Mouse (Mus musculus) ES-E14 (cell line): Measurements from ENCODE around the gene Zfp26. TPM values are rescaled to one million over a fixed set of nuclear protein-coding genes. Genes with fewer than 3 reads are reported as not detected.

ENCODE experiments used
- DNase-seq: peaks from one replicate; pipeline ENCODE4 v3.0.0-alpha.2; 2013; ENCODE audit warnings: low read depth, low spot score
- H3K27ac ChIP-seq: 2 replicates; pipeline ENCODE4 v1.5.1; 2012; ENCODE audit warnings: low read depth, mild to moderate bottlenecking, low read length, moderate library complexity, mixed read lengths; ENCODE audit not compliant: poor library complexity, insufficient read depth, severe bottlenecking
- H3K36me3 ChIP-seq: 2 replicates; pipeline ENCODE4 v1.6.1; 2012; ENCODE audit warnings: mild to moderate bottlenecking, low read length, moderate library complexity, mixed read lengths; ENCODE audit not compliant: control insufficient read depth, poor library complexity, insufficient read depth, severe bottlenecking
- H3K4me1 ChIP-seq, 2 experiments: fragments of 150-350 bp in 1 of 2; sonication (generic) in 1 of 2; 2 replicates each; pipeline ENCODE4 v1.6.1; 2012; ENCODE audit warnings: low read length in 2 of 2, mild to moderate bottlenecking in 1 of 2, mixed read lengths in 1 of 2; ENCODE audit not compliant: control insufficient read depth in 2 of 2, insufficient read depth in 2 of 2, poor library complexity in 1 of 2
- H3K4me3 ChIP-seq, 2 experiments: fragments of 150-350 bp in 1 of 2; sonication (generic) in 1 of 2; 2 replicates each; pipeline ENCODE4 v1.5.1; 2012; ENCODE audit warnings: low read length in 2 of 2, low read depth in 1 of 2, mild to moderate bottlenecking in 1 of 2, mixed read lengths in 1 of 2; ENCODE audit not compliant: insufficient read depth in 1 of 2, poor library complexity in 1 of 2, severe bottlenecking in 1 of 2
- H3K9ac ChIP-seq: 2 replicates; pipeline ENCODE4 v1.6.1; 2012; ENCODE audit warnings: low read depth, mild to moderate bottlenecking, low read length, mixed read lengths; ENCODE audit not compliant: poor library complexity, insufficient read depth, severe bottlenecking
- H3K9me3 ChIP-seq: fragments of 150-350 bp; sonication (generic); 2 replicates; pipeline ENCODE4 v1.6.1; 2012; ENCODE audit warnings: low read depth, mild to moderate bottlenecking, low read length; ENCODE audit not compliant: control insufficient read depth, insufficient read depth
- CHD2 ChIP-seq: IDR thresholded peaks from 2 replicates; pipeline ENCODE4 v1.6.1; 2014; ENCODE audit warnings: mild to moderate bottlenecking, low read depth, low read length, inconsistent platforms
- HCFC1 ChIP-seq: IDR thresholded peaks from 2 replicates; pipeline ENCODE4 v1.6.1; 2012; ENCODE audit warnings: low read length, inconsistent platforms, borderline replicate concordance; ENCODE audit not compliant: insufficient read depth
- MAFK ChIP-seq: IDR thresholded peaks from 2 replicates; pipeline ENCODE4 v1.6.1; 2014; ENCODE audit warnings: mild to moderate bottlenecking, low read depth, low read length, inconsistent platforms; ENCODE audit not compliant: insufficient read depth
- ZC3H11A ChIP-seq: IDR thresholded peaks from 2 replicates; pipeline ENCODE4 v1.6.1; 2012; ENCODE audit warnings: low read depth, mild to moderate bottlenecking, inconsistent platforms, low read length, borderline replicate concordance
- ZNF384 ChIP-seq: IDR thresholded peaks from 2 replicates; pipeline ENCODE4 v1.6.1; 2012; ENCODE audit warnings: low read depth, low read length, inconsistent platforms
- in situ Hi-C, 2 experiments: fragments of 600-800 bp; cut with MboI; formaldehyde crosslinking; loops; one replicate each; pipeline ENCODE4 v1.15.1; 2025; ENCODE audit warnings: low sequenced_read_pairs in 2 of 2, inconsistent platforms in 1 of 2; ENCODE audit not compliant: unreplicated experiment in 2 of 2
- total RNA-seq: library from RNA; depleted of rRNA; stranded (reverse); fragments of 300-350 nt; gene quantifications from 2 replicates; pipeline ENCODE4 v1.2.3, GENCODE M21; 2012

The Zfp26 gene
- total RNA-seq, 1 experiment = 18.3 TPM

DNA sequence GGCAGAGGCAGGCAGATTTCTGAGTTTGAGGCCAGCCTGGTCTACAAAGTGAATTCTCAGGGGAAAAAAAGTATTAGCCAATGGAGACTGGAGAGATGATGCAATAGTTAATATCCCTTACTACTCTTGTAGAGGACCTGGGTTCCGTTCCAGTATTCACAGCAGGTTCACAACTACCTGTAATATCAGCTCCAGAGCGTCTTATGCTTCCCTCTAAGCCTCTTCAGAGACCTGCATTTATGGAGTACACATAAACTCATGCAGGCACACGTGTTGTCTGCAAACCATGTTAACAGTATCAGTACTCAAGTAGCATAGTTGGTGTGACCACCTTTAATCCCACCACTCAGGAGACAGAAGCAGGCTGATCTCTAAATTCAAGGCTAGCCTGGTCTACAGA is 30.0 kb downstream of the Zfp26 start:
- no peak for DNase-seq
- in situ Hi-C loops = no loop called here
- TF ChIP-seq MAFK = no peak
- no peak for TF ChIP-seq ZC3H11A
- no peak for TF ChIP-seq HCFC1
- TF ChIP-seq ZNF384 = no peak
- no peak for TF ChIP-seq CHD2

DNA sequence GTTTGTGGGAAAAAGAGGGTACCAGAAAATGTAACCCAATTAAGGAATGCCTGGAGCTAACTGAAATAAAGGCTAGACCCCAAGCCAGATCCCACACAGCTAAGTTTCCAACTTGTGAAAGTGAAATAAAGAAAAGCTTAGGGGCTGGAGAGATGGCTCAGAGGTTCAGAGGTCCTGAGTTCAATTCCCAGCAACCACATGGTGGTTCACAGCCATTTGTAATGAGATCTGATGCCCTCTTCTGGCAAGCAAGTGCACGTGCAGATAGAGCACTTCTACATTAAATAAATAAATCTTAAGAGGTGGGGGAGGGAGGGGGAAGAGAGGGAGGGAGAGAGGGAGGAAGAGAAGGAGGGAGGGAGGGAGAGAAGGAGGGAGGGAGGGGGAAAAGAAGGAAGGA is 48.5 kb downstream of the Zfp26 start:
- H3K4me3 ChIP-seq = no peak overlapping the region
- H3K9me3 ChIP-seq = no peaks in the 10 kb centered on the region
- no peak overlapping the region for H3K9ac ChIP-seq
- DNase-seq = no peak
- in situ Hi-C loops = no loop called here
- TF ChIP-seq MAFK (no peak), CHD2 (no peak), ZC3H11A (no peak), ZNF384 (no peak), HCFC1 (no peak)
- H3K36me3 ChIP-seq = no peaks in the 10 kb centered on the region
- no peaks in the 10 kb centered on the region for H3K4me1 ChIP-seq
- no peak overlapping the region for H3K27ac ChIP-seq

More for the DNA sequence above, 30.0 kb downstream of the Zfp26 start:
- no peaks in the 10 kb centered on the region for H3K36me3 ChIP-seq
- H3K9ac ChIP-seq = no peak overlapping the region
- H3K27ac ChIP-seq = no peak overlapping the region
- no peaks in the 10 kb centered on the region for H3K4me1 ChIP-seq
- H3K4me3 ChIP-seq = no peak overlapping the region
- no peaks in the 10 kb centered on the region for H3K9me3 ChIP-seq

DNA sequence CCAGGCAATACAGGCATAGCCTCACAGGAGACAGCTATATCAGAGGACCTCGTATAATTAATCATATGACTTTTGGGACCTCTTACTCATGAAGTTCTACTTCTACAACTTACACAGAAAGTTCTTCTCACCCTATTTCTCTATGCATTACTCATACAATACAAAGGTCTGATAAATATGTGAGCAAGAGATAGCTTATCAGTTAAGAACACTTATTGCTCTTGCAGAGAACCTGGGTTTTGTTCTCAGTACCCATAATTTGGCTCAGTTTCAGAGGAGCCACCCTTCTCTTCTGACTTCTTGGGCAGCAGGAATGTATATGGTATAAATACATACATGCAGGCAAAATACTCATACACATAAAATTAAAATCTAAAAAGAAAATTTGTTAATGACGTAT is 50.6 kb downstream of the Zfp26 start:
- H3K9me3 ChIP-seq = no peaks in the 10 kb centered on the region
- no peak for DNase-seq
- H3K36me3 ChIP-seq = no peaks in the 10 kb centered on the region
- no peak overlapping the region for H3K27ac ChIP-seq
- TF ChIP-seq ZNF384 = no peak
- H3K4me3 ChIP-seq = no peak overlapping the region
- no peak overlapping the region for H3K9ac ChIP-seq
- H3K4me1 ChIP-seq = no peaks in the 10 kb centered on the region
- in situ Hi-C loops = no loop called here

DNA sequence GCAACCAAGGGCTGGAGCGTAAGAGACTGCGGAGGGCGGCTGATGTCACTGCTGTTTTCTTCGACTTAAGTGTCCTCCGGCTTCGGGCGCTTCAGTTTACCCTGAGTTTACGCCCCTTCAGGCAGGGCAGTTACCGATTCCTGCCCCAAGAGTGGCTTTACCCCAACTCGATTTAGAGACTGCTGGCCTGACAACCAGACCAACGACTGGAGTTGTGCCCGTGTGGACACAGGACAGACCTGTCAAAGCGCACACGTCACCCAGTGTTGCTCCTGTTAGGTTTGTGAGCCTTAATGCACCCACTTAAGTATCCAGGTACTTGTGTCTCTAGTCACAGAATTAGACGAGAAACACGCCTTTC is 74.6 kb downstream of the Zfp26 start:
- H3K4me3 ChIP-seq = peak overlapping the region; percentile 68 to 85
- no peak for DNase-seq
- H3K27ac ChIP-seq = no peak overlapping the region
- H3K4me1 ChIP-seq = no peaks in the 10 kb centered on the region
- H3K9ac ChIP-seq = peak overlapping the region; percentile 69
- no peaks in the 10 kb centered on the region for H3K36me3 ChIP-seq
- in situ Hi-C loops = no loop called here
- TF ChIP-seq ZNF384 = no peak
- TF ChIP-seq ZC3H11A = no peak
- TF ChIP-seq CHD2 = no peak
- TF ChIP-seq MAFK = no peak
- TF ChIP-seq HCFC1 = no peak
- H3K9me3 ChIP-seq = no peaks in the 10 kb centered on the region

DNA sequence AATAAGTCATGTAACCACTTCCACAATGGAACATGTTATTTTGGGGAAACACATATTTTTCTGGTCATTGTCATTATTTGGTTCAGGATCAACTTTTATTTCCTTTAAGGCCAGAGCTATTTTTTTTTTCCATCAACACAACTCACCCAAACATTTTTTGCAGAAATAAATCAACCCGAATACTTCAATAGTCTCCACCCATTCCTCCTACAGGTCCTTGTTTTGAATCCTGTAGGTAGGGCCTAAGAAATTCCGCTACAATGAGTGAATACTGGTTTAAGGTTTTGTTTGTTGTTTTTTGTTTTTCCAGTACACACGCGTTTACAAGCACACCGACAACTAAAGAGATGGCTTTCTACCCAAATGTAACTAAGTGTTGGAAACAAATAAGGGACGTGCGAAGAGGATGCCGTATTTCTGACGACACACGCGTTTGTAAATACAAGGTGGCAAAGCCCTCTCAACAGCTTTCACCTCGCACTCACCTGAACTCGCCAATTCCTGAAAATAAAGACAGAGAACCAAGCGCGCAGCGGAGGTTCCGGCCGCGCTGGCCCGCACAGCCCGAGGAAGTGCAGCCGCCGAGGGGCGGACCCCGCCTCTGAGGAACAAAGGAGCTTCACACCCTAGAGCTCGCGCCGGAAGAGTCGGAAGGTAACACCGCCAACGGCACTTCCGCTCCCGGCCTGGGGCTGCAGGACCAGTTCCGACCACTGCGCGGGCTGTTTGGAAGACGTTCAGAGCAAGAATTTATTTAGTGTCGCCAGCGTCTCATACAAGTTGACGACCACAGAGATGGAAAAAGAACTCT is 75.2 kb downstream of the Zfp26 start, which contains the start of gene Zfp560:
Gene Zfp560, minus strand, starts transcription at position 646 of the 811 bp plus-strand sequence.
- in situ Hi-C loops = no loop called here
- peak; percentile 85 for DNase-seq

More for the DNA sequence above, 75.2 kb downstream of the Zfp26 start, which contains the start of gene Zfp560:
- peak within 1 kb of the TSS; percentile 68 to 85 for H3K4me3 ChIP-seq
- no peak within 1 kb of the TSS for H3K27ac ChIP-seq
- no peaks in the 10 kb centered on the region for H3K9me3 ChIP-seq
- H3K36me3 ChIP-seq = no peaks in the 10 kb centered on the region
- peak within 1 kb of the TSS; percentile 69 for H3K9ac ChIP-seq
- TF ChIP-seq HCFC1 (peak; percentile 85), ZNF384 (no peak)
- no peaks in the 10 kb centered on the region for H3K4me1 ChIP-seq
